In genomic region chr6:83555972-83556371, GRCm38 (mm10) we compare ENCODE assay signal across 20 mouse cellular contexts. TPM values are rescaled to one million over a fixed set of nuclear protein-coding genes. Genes with fewer than 3 reads are reported as not detected.
"Had no signal": no experiment of that assay in that cellular context is flagged by ENCODE, and none has a peak within 500 bp of the region (broad histone marks: within the 10 kb centered on the region; RNA-seq: fewer than 3 reads in every experiment).

No protein-coding gene starts in this region.

- H3K4me2 ChIP-seq: lung, embryonic 14.5 days; midbrain, embryonic 12.5 days; neural tube, embryonic 13.5 days; neural tube, embryonic 15.5 days had no signal

- H3K27me3 ChIP-seq: midbrain, embryonic 12.5 days; neural tube, embryonic 13.5 days; neural tube, embryonic 15.5 days had no signal

- H3K4me3 ChIP-seq: midbrain, embryonic 10.5 days; midbrain, embryonic 12.5 days; myocyte; neural tube, embryonic 13.5 days; neural tube, embryonic 15.5 days had no signal

- H3K9ac ChIP-seq: lung, embryonic 14.5 days; midbrain, embryonic 12.5 days; neural tube, embryonic 13.5 days; neural tube, embryonic 15.5 days had no signal

- H3K27ac ChIP-seq: midbrain, embryonic 10.5 days; midbrain, embryonic 12.5 days; neural tube, embryonic 13.5 days; neural tube, embryonic 15.5 days had no signal

- DNase-seq: lung, embryonic 14.5 days; lung, postnatal 10 days; lung, postnatal 4 days; midbrain, embryonic 14.5 days; retina, postnatal 1 day; right cerebral cortex, adult 18-20 months; right cerebral cortex, postnatal 25 days; right cerebral cortex, postnatal 4 days; spleen, adult 18-20 months; thymus, adult 18-20 months; thymus, postnatal 14 days; thymus, postnatal 36 days had no signal

- H3K9me3 ChIP-seq: midbrain, embryonic 10.5 days; midbrain, embryonic 12.5 days; neural tube, embryonic 13.5 days; neural tube, embryonic 15.5 days had no signal

- ATAC-seq: midbrain, embryonic 16.5 days had no signal

- H3K4me1 ChIP-seq: midbrain, embryonic 10.5 days; midbrain, embryonic 12.5 days; neural tube, embryonic 13.5 days; neural tube, embryonic 15.5 days had no signal

RNA-seq across cellular contexts. Expression of gene Actg2, which starts 19.9 kb away (rescaled TPM):
- total RNA-seq: megakaryocyte, adult 5-6 weeks; megakaryocyte-erythroid progenitor cell, adult 5-6 weeks had no signal
